Mouse (Mus musculus): ENCODE measurements around the gene Mafb.

The Mafb gene

DNA sequence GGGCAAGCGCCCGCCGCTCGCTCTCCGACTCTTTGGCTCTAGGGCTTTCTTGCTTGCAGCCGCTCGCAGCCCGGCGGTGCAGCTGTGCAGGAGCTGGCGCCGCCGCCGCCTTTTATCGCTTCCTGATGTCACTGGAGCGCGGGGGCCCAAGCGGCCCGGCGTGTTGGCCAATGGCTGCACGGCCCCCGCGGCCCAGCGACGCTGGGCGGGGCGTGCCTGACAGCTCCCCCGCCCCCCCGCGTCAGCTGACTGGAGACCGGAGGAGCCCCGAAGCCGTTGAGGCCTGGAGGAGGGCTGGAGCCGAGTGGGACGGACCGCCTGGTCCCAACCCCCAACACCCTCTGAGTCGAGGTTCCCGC, at the start of gene Mafb:
Gene Mafb (minus strand): TSS at position 86 of the 359 bp plus-strand sequence.
- DNase-seq (ENCODE audit: low spot score in 2 of 2) = peak; percentile 89 to 91

DNA sequence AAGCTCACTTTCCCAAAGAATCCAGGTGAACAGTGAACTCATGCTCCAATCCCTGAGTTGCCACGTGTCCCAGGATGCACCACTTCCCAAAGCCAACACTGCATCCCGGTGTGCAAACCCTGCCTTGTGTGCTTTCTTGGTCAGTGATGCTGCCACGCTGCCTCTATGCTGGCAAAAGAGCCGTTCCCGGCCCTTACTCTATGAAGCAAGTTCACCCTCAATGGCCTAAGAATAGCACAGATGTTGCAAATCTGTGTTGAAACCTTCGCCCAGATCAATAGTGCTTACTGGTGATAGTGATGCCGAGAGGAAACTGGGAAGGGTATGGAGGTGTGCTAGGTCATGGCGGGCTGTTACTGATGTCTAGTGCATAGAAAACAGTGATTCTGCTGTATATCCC, 48.3 kb upstream of the Mafb start:
- DNase-seq (ENCODE audit: low spot score in 2 of 2) = no peak

DNA sequence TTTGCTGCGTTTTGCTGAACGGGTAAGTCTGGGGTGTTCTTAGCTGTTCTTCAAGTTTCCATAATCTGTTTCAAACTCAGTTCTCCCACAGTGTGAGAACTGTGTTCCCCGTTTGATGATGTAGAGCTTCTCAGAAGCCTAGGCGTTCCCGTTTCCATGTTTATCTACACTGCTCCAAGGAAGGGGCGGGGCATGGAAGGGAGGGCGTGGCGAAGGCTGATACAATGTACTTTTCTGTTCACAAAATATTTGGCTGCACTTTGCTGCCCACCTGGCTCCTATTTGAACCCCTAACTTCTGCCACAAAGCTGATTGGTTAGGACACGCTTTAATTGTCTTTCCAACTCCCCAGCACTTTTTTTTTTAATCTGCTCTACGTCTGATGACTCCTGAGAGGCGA, 47.9 kb upstream of the Mafb start:
- no peak for DNase-seq (ENCODE audit: low spot score in 2 of 2)

DNA sequence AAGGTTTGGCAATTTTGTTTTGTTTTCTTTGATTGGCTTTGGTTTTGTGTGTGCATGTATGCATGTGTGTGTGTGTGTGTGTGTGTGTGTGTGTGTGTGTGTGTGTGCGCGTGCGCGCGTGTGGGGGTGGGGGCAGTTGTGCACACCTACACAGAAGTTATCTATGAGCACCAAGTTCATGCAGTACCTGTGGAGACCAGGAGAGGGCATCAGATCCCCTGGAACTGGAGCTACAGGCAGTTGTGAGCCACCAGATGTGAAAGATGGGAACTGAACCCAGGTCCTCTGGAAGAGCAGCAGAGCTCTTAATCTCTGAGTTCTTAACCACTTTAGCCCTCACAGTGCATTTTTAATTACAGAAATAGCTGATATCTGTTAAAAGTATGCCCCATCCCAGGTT, 47.1 kb upstream of the Mafb start:
- DNase-seq (ENCODE audit: low spot score in 2 of 2) = no peak

DNA sequence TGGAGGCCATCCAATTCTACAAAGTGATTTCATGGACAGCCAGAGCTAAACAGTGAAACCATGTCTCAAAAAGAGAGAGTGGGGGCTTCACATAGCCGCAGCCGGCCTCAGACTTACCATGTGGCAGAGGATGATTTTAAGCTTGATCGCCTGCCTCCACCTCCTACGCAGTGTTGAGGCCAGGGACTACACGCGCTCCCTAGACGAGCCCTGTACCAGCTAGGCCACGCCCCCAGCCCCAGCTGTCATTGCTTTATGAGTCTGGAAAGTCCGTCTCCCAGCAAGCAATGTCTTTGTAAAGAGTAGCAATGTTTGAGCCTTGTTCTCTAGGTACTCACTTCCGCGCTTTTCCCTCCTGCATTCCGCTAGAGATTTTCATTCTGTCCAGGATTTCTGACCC, 46.2 kb upstream of the Mafb start:
- DNase-seq (ENCODE audit: low spot score in 2 of 2) = no peak

DNA sequence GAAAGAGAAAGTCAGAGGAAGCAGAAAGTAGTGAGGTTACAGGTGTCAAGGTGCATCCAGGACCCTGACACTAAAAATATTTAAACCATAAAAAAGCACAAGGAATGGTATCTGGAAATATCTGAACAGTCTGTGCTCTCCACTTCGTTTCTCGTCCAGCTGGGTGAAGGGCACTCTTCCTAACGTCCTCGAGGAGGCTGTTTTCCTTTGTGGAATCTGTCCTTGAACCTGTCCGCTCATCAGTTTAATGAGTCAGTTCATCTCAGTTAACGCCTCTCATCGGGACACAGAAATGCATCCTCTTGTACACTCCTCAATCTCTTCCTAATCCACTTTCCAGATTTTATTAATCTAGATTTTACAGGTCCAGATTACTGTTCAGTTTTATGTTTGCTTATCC, 44.6 kb upstream of the Mafb start:
- DNase-seq (ENCODE audit: low spot score in 2 of 2) = no peak

DNA sequence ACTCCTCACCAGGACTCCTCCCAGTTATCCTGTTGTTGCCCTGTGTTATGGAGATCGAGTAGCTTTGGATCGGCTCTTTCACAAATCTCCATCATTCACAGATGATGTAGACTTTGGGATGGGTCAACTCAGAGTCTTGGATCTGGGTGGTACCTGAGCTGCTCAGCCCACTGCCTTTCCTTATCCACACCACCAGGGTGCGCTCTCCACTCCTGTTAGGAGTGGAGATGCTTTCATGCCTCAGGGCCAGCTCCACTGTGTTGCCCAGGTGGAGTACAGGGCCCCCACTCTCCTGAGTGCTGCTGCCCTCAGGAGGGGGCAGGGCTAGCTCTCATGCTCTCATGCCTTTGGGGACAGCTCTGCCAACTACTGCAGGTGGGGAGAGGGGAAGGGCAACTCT, 40.9 kb upstream of the Mafb start:
- DNase-seq (ENCODE audit: low spot score in 2 of 2) = no peak

DNA sequence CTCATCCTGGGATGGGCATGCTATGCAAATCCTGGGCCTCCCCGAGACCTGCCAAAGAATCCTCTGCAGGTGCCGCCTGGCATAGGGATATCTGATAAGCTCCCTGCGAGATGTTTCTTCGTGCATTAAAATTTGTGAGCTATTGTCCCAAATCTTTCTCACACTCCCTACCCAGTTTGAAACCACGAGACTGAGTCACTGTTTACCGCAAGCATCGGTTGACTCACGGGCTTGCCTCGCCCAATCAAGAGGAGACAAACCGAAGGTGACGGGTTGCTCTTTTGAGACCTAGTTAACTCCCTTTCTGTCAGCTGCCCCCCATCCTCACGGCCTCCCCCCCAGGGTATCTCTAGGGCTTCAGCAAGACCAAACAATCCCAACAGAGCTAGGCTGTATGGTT, 30.9 kb upstream of the Mafb start:
- DNase-seq (ENCODE audit: low spot score in 2 of 2) = no peak

DNA sequence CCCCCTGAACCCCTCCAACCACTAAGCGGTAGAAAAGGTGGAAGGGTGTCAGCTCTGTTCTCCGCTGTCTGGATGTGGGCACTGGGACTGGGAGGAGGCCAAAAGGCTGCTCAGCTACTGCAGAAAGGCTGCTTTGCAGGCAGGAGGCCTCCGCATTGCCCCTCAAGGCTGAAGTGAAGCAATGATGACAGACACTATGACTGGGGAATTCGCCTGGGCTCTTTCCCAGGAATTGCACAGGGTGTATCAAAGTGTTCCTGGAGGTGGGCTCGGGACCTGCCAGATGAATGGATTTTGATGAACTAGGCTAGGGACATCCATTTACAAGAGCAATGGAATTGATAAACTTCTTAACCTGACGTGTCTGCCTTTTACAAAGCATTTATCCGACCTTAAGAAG, 27.9 kb upstream of the Mafb start:
- no peak for DNase-seq (ENCODE audit: low spot score in 2 of 2)

DNA sequence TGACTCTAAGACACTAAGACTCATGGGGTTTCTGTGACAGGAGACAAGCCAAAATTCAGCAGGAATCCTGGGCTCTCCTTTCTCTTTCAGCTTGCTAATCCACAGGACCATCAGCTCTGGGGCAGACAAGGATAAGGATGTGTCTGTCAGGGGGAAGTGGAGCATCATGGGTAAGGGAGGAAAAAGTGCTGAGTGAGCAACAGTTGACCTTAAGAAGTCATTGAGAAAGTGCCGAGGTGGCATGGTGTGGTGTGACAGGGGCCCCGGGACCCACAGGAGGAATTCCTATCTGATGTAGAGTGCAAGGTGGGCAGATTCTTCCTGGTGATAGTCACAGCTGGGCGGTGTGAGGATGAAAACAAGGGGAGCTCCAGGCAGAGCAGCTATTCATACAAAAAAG, 25.8 kb upstream of the Mafb start:
- no peak for DNase-seq (ENCODE audit: low spot score in 2 of 2)

DNA sequence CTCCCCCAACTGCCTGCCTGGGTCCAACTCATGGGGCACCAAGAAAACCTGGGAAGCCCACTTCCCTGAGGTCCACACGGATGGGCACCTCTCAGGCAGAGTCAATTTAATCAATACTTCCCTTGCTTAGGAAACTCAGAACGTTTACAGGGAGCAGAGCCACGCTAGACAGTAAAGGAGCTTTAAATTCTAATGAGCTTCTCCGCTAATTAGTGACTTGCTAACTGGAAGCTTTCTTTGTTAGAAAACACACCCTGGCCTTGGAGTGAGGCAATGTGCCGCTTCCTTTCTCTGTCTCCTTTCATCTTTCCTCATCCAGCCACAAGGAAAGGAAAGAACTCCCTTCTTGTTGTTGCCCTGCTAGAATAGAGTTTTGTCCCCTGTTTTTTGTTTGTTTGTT, 21.7 kb upstream of the Mafb start:
- DNase-seq (ENCODE audit: low spot score in 2 of 2) = no peak

DNA sequence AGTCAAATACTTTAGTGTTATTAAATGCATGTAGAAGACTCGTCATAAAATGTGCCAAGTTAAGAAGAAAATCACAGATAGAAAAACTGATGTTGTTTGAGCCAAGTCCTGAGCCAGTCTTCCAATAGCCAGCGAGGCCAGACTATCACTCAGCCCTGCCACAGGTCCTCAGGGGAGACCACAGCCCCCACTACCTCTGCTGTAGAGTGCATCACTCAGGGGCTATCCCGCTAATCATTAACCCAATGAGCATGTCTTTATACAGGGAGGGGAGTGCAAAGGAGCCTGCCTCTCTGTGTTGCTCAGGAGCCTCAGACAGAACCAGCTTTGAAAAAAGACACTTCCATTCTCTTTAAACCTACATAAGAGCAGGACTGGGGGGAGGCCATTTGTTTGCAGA, 16.6 kb upstream of the Mafb start:
- no peak for DNase-seq (ENCODE audit: low spot score in 2 of 2)

DNA sequence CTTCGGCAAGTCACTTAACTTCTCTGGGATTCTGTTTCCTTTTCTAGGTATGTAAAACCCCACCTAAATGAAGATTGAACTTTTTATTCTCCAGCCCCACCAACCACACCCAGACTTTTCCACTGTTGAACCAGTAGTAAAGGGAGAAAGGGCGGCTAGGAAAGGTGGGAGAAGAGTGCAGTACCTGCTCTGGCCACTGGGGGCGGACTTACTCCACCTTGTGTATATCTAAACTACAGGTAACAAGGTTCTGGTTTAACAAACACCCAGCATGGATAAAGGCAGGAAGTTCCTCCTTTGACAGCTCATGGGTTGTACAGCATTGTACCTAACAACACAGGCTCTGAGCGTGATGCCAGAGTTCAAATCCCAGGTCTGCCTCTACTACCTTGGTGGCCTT, 11.4 kb upstream of the Mafb start:
- DNase-seq (ENCODE audit: low spot score in 2 of 2) = no peak

DNA sequence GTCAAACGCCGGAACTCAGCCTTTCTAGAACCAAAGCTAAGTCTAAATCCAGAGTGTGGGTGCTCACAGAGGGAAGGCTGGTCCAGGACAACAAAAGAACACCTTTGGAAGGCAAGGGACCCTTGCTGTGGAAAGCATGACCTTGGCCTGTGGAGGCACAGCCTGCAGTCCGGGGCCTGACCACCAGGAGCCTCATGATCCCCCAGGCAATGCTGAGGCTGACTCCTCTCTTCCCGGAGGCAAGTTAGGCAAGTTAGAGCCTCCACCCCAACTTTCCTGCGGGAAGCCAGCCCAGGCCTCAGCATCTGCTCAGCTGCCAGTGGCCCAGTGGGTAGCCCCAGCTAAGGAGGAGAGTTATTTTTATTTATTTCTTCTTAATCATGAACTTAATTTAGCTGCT, 9.4 kb upstream of the Mafb start:
- no peak for DNase-seq (ENCODE audit: low spot score in 2 of 2)

DNA sequence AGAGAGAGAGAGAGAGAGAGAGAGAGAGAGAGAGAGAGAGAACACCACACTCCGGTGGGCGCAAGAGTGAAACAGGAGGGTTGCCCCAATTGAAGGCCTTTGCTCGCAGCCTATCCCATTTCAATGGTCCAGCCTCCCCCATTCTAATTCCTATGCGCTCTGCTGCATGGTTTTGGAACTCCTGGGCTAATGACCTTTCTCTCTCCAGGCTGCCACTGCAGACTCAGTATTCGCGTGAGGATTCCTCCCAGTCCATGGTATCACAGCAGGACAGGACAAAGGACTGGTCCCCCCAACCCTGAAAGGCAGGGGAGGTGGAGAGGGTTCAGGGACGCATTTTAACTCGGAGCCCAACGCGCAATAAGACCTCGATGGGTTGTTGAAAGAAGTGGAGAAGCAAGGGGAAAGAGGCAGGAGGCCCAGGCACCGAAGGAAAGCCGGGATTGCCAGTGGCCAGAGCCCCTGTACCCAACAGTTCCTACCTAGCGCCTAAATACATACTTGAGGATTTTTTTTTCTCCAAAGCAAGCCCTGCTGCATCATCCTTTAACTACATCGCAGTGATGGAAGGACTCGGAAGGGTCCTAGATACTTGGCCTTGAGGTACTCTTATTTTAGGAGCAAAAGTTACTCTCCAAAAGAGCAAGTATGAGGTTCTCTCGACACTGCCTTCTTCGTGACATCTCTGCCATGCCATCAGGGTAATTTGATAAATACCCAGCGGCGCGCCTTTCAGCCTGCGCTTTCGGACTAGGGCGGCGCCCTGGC, 3.0 kb upstream of the Mafb start:
- no peak for DNase-seq (ENCODE audit: low spot score in 2 of 2)

DNA sequence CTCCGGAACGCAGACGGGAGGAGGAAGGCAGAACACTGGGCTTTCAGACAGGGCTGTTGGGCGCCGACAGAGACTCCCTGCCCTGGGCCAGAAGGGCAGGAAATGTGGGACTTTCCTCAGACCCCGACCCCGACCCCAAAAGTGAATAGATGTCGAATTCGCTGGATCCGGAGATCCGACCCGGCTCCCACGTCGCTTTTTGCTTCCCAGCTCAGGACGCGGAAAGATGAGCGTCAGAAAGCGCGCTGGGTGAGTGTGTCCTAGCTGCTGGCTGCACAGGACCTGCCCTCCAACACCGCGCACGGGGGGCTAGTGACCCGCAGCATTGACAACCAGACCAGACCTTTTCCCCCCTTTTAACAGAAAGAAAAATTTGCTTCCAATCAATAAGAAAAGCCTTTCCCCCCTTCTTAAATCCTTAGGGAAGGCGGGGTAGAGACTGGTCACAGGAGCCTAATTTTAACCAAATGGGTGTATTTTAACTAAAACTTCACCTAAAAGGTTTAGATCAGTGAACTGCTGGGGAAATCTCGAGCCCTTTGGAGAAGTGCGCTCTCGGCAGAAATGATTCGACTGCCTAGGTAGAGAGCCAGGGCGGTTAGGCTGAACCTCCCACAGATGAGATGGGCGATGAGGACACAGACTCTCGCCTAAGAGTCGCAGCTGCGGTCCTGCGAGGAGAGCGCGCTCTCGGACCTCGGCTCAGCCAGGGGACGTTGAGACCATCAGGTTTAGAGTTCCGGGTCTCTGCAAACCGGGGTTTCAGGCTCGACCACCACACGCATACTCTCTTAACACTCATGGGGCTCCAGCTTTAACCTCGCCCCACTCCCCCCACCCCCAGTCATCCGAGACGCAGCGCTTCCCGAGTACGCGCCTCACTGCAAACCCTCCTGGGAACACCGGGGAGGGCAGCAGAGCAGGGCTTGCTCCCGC, 1.8 kb upstream of the Mafb start:
- DNase-seq (ENCODE audit: low spot score in 2 of 2) = no peak

DNA sequence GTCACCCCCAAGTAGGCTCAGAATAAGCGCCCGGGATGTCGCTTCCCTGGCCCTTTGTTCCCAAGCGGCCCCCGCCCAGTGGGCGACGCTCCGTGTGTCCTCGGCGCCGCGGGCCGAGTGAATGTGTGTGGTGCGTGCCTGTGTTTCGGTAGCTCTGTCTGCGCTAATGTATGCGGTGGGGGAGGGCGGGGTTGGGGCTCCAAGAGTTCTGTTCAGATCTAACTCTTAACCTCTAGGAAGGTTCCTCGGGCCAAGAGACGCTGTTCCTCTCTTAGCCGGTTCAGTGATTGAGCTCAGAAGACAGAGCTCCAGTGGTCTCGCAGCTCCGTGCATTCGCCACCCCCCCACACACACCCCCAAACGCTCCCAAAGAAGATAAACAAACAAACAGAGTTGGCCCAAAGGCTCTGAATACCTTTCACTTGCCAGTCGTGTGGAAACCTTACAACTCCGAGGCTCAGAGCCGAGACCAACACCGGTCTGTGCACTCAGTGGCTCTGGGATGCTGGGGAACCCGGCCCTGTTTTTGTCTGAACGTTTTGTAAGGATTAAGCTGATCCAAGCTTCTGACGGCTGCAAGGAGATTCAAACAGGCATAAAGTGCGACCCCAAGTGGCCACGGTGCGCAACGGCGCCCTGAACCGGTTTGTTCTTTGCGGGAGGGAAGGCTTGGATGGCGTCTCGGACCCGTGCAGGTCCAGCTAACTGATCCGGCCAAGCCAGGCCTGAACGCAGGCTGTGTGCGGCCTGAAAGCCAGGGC, 763 bp upstream of the Mafb start:
- DNase-seq (ENCODE audit: low spot score in 2 of 2) = peak; percentile 80 to 91

DNA sequence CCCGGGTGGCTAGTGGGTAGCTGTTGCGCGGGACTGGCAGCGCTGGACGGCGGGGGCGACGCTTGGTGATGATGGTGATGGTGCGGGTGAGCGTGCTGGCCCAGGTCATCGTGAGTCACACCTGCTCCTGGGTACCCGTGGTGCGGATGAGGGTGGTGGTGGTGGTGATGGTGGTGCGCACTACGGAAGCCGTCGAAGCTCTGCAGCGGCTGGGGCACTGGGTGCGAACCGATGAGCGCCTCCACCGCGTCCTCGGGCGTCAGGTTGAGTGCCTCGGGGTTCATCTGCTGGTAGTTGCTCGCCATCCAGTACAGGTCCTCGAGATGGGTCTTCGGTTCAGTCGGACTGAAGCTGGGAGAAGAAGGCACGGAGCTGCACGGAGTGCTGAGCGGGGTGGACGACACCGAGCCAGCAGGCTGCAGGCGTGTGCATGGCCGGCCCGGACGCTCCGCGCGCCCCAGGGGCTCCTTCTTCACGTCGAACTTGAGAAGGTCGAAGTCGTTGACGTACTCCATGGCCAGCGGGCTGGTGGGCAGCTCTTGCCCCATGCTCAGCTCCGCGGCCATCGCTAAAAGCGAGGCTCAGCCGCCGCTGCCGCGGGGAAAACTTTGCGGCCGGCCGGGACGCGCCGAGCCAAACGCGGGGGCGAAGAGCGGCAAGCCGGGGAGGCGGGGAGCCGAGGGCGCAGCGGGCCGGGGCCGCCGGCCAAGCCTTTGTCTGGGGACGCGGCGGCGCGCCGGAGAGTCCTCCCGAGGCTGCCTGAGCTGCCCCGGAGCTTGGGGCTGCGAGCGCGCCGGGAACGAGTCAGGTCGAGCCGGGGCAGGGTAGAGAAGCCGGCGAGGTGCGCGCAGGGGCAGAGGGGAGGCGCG, 520 bp downstream of the Mafb start:
- peak in 1 of 2 experiments; percentile 35 for DNase-seq (ENCODE audit: low spot score in 2 of 2)

DNA sequence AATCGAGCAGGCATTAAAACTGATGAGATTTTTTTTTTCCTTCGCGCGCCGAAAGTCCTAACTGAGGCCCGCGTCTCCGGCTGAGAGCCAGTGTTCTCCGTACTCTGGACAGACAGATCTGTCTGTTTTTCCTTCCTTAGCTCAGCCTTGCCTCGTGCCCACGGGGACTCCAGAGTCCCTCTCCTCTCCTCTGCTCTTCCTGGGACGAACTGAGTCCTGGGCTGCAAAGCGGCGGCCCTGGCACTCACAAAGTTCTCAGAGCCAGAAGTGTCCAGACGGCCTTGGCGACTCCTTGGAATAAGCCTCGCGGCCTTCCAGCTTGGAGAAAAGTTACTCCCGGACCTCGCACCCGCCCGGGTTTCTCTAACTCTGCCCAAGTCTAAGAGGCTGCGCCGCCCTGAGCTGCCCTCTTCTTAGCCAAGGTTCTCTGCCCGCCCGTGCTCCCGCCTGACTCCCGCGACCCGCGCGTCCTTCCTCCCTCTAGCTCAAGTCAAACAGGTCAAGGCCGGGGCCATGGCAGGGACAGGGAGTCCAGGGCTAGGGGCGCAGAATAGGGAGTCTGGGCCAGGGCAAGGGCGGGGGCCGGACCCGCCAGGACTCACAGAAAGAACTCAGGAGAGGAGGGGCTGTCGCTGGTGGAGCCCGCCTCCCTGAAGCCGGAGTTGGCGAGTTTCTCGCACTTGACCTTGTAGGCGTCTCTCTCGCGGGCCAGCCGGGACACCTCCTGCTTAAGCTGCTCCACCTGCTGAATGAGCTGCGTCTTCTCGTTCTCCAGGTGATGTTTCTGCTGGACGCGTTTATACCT, 1.6 kb downstream of the Mafb start:
- peak in 1 of 2 experiments; percentile 49 for DNase-seq (ENCODE audit: low spot score in 2 of 2)

DNA sequence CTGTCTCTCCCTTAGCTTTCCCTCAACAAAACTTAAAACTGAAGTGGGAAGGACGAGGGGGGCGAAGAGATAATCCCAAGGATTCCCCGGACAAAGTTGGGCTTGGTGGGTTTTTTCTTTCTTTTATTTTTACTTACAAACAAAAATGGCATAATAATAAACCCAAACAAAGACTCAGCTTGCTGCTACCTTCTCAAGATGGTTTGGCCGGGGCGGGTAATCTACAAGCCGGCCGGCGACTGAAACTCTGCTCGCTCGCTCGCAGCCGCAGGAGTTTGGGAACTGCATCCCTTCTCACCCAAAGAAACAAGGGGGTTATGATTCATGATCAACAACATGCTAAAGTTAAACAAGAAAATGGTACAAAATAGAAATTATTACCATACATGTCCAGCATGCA, 2.2 kb downstream of the Mafb start:
- no peak for DNase-seq (ENCODE audit: low spot score in 2 of 2)
